16 mouse cellular contexts compared by ENCODE assay signal in genomic region chr11:97643380-97644055, GRCm38 (mm10). TPM values are rescaled to one million over a fixed set of nuclear protein-coding genes. Genes with fewer than 3 reads are reported as not detected.
"Had no signal": no experiment of that assay in that cellular context is flagged by ENCODE, and none has a peak within 500 bp of the region (broad histone marks: within the 10 kb centered on the region; RNA-seq: fewer than 3 reads in every experiment).

No protein-coding gene starts in this region.

- H3K4me2 ChIP-seq: neural tube, embryonic 13.5 days; neural tube, embryonic 15.5 days; stomach, embryonic 15.5 days had no signal

- H3K4me3 ChIP-seq: neural tube, embryonic 13.5 days; neural tube, embryonic 15.5 days; stomach, embryonic 15.5 days had no signal

- H3K27me3 ChIP-seq: neural tube, embryonic 13.5 days; neural tube, embryonic 15.5 days; stomach, embryonic 15.5 days had no signal

- H3K9me3 ChIP-seq: neural tube, embryonic 13.5 days; neural tube, embryonic 15.5 days; stomach, embryonic 15.5 days had no signal

- DNase-seq: retina, postnatal 1 day; right cerebral cortex, adult 18-20 months; right cerebral cortex, postnatal 14 days; right cerebral cortex, postnatal 25 days; right cerebral cortex, postnatal 4 days; spleen, adult 18-20 months; thymus, adult 18-20 months; thymus, adult 2 months; thymus, postnatal 14 days; thymus, postnatal 25 days; thymus, postnatal 36 days had no signal

- H3K9ac ChIP-seq: neural tube, embryonic 13.5 days; neural tube, embryonic 15.5 days; stomach, embryonic 15.5 days had no signal

- H3K27ac ChIP-seq: neural tube, embryonic 13.5 days; neural tube, embryonic 15.5 days; stomach, embryonic 15.5 days; stomach, postnatal 0 days had no signal

- H3K4me1 ChIP-seq: neural tube, embryonic 13.5 days; neural tube, embryonic 15.5 days; stomach, embryonic 15.5 days had no signal

- H3K36me3 ChIP-seq: neural tube, embryonic 13.5 days; neural tube, embryonic 15.5 days; stomach, embryonic 15.5 days had no signal

RNA-seq across cellular contexts. Expression of gene Pcgf2, which starts 56.8 kb away (rescaled TPM):
- total RNA-seq: neutrophil, adult 5-6 weeks had no signal
